Mouse (Mus musculus) layer of hippocampus, adult 2 months (tissue): ENCODE data around the gene Acsl6. TPM values are rescaled to one million over a fixed set of nuclear protein-coding genes. Genes with fewer than 3 reads are reported as not detected.

Experiments used
- DNase-seq, 2 experiments: peaks; one replicate each; pipeline ENCODE4 v3.0.0; 2022; ENCODE audit warnings: low spot score in 2 of 2
- H3K27ac ChIP-seq: fragments of 200-600 bp; 2 replicates; pipeline ENCODE4 v1.8.1; 2022
- H3K4me3 ChIP-seq: fragments of 200-600 bp; 2 replicates; pipeline ENCODE4 v1.8.1; 2022; ENCODE audit warnings: mild to moderate bottlenecking
- CTCF ChIP-seq: fragments of 200-600 bp; conservative IDR thresholded peaks from 2 replicates; pipeline ENCODE4 v1.8.1; 2022; ENCODE audit warnings: antibody characterized with exemption, mild to moderate bottlenecking, moderate library complexity
- long read RNA-seq, 2 experiments: library from polyadenylated mRNA; stranded (forward); transcript quantifications; one replicate each; pipeline ENCODE4 v2.0.0; 2021; ENCODE audit warnings: borderline mapping rate in 2 of 2
- total RNA-seq, 2 experiments: library from RNA; stranded (reverse); gene quantifications; 2 replicates each; pipeline ENCODE4 v1.2.3; 2021

Gene Acsl6
- total RNA-seq = 100 to 1,000 TPM; 188 to 202 TPM
- long read RNA-seq, experiment 1, full-length matches to known transcripts = 137 of 204 reads
- long read RNA-seq, experiment 1, partial matches to known transcripts = 45 of 204 reads
- long read RNA-seq, experiment 1, other reads (novel, unspliced or antisense) = 22 of 204 reads
- long read RNA-seq, experiment 2, full-length matches to known transcripts = 179 of 256 reads
- long read RNA-seq, experiment 2, partial matches to known transcripts = 10 of 256 reads
- long read RNA-seq, experiment 2, other reads (novel, unspliced or antisense) = 67 of 256 reads

GRCm38 (mm10) chr11:54303728-54304470, at the start of gene Acsl6:
Gene Acsl6, plus strand, starts transcription at chr11:54303798.
- TF ChIP-seq CTCF = peak; percentile 60
- peak within 1 kb of the TSS; percentile 93 for H3K27ac ChIP-seq
- peak in 1 of 2 experiments; percentile 56 for DNase-seq

GRCm38 (mm10) chr11:54254114-54254513, 49.5 kb upstream of the Acsl6 start:
- no peak for DNase-seq
- no peak overlapping the region for H3K27ac ChIP-seq
- H3K4me3 ChIP-seq = no peak overlapping the region
- peak; percentile 67 for TF ChIP-seq CTCF

More at GRCm38 (mm10) chr11:54303728-54304470, at the start of gene Acsl6:
- peak within 1 kb of the TSS; percentile 65 for H3K4me3 ChIP-seq

- no peak overlapping the region for H3K4me3 ChIP-seq
- peak; percentile 80 for TF ChIP-seq CTCF
- H3K27ac ChIP-seq = no peak overlapping the region
- peak; percentile 48 to 66 for DNase-seq
Observed at GRCm38 (mm10) chr11:54256624-54257376, 46.8 kb upstream of the Acsl6 start.

- no peak for DNase-seq
- Histone ChIP-seq H3K27ac (no peak overlapping the region), H3K4me3 (no peak overlapping the region)
- TF ChIP-seq CTCF = peak; percentile 67
Observed at GRCm38 (mm10) chr11:54263405-54264031, 40.1 kb upstream of the Acsl6 start.

- peak; percentile 97 for TF ChIP-seq CTCF
- peak; percentile 14 to 68 for DNase-seq
- Histone ChIP-seq H3K4me3 (no peak overlapping the region), H3K27ac (no peak overlapping the region)
Observed at GRCm38 (mm10) chr11:54264542-54264941, 39.1 kb upstream of the Acsl6 start.

GRCm38 (mm10) chr11:54267177-54267576, 36.4 kb upstream of the Acsl6 start, which contains the start of gene Il3:
Gene Il3, minus strand, starts transcription at chr11:54267277.
- H3K27ac ChIP-seq = no peak within 1 kb of the TSS
- no peak for TF ChIP-seq CTCF

GRCm38 (mm10) chr11:54269191-54269896, 34.3 kb upstream of the Acsl6 start:
- TF ChIP-seq CTCF = no peak
- DNase-seq = no peak
- H3K4me3 ChIP-seq = no peak overlapping the region
- H3K27ac ChIP-seq = no peak overlapping the region

More at GRCm38 (mm10) chr11:54267177-54267576, 36.4 kb upstream of the Acsl6 start, which contains the start of gene Il3:
- H3K4me3 ChIP-seq = no peak within 1 kb of the TSS
- no peak for DNase-seq

GRCm38 (mm10) chr11:54271437-54271949, 32.1 kb upstream of the Acsl6 start:
- Histone ChIP-seq H3K27ac (no peak overlapping the region), H3K4me3 (no peak overlapping the region)
- no peak for TF ChIP-seq CTCF
- DNase-seq = no peak

GRCm38 (mm10) chr11:54287821-54288453, 15.7 kb upstream of the Acsl6 start:
- DNase-seq = no peak
- H3K4me3 ChIP-seq = no peak overlapping the region
- no peak for TF ChIP-seq CTCF
- H3K27ac ChIP-seq = no peak overlapping the region

- no peak for TF ChIP-seq CTCF
- H3K27ac ChIP-seq = no peak overlapping the region
- no peak for DNase-seq
- H3K4me3 ChIP-seq = no peak overlapping the region
Observed at GRCm38 (mm10) chr11:54292163-54292562, 11.4 kb upstream of the Acsl6 start.
